Mouse (Mus musculus): ENCODE measurements at regions not wholly inside any gene's neighbourhood (a gene's known extent, or its start where the extent isn't known, plus 50 kb on each side); places are given as distances from the start of the nearest gene placed in this dataset.
A peak's percentile ranks its signal among the peaks of the same experiment; 100 is the strongest.
"Not testable (repeated sequence)": the region's sequence is repeated elsewhere in the genome, so short reads cannot be mapped to it uniquely, and the experiment has no call there.

GRCm38 (mm10) chr16:93306140-93306539, 297.7 kb downstream of the Setd4 start:
- intact Hi-C loops (cut with DNase I; ENCODE audit: low total_unique reads); DNase-seq: not testable (repeated sequence)

GRCm38 (mm10) chr16:93294430-93294829, 309.4 kb downstream of the Setd4 start:
- intact Hi-C loops (cut with DNase I; ENCODE audit: low total_unique reads) = loop anchor here (5.0 to 10.0 kb wide), 3 partner anchors 158 to 750 kb away; no protein-coding TSS in a partner anchor

GRCm38 (mm10) chr16:93292965-93293653, 310.8 kb downstream of the Setd4 start:
- DNase-seq = peak; percentile 62
- intact Hi-C loops (cut with DNase I; ENCODE audit: low total_unique reads) = loop anchor here (5.0 to 10.0 kb wide), 3 partner anchors 159 to 748 kb away; no protein-coding TSS in a partner anchor

More at GRCm38 (mm10) chr16:93294430-93294829, 309.4 kb downstream of the Setd4 start:
- DNase-seq = no peak

- intact Hi-C loops (cut with DNase I; ENCODE audit: low total_unique reads) = loop anchor here (5.0 to 10.0 kb wide), 3 partner anchors 160 to 748 kb away; no protein-coding TSS in a partner anchor
- no peak for DNase-seq
These were observed 311.6 kb downstream of the Setd4 start for GRCm38 (mm10) chr16:93292181-93292834.

GRCm38 (mm10) chr16:93288036-93288435, 315.8 kb downstream of the Setd4 start:
- intact Hi-C loops (cut with DNase I; ENCODE audit: low total_unique reads) = no loop called here
- no peak for DNase-seq

- no peak for DNase-seq
These were observed 316.3 kb downstream of the Setd4 start for GRCm38 (mm10) chr16:93287520-93287919.

GRCm38 (mm10) chr16:93286816-93287215, 317.0 kb downstream of the Setd4 start:
- intact Hi-C loops (cut with DNase I; ENCODE audit: low total_unique reads) = no loop called here
- DNase-seq = no peak

More at GRCm38 (mm10) chr16:93287520-93287919, 316.3 kb downstream of the Setd4 start:
- intact Hi-C loops (cut with DNase I; ENCODE audit: low total_unique reads) = no loop called here

- intact Hi-C loops (cut with DNase I; ENCODE audit: low total_unique reads) = no loop called here
- DNase-seq = no peak
These were observed 318.7 kb downstream of the Setd4 start for GRCm38 (mm10) chr16:93285191-93285590.

- DNase-seq = no peak
- intact Hi-C loops (cut with DNase I; ENCODE audit: low total_unique reads) = no loop called here
These were observed 322.1 kb downstream of the Setd4 start for GRCm38 (mm10) chr16:93281715-93282114.

- no peak for DNase-seq
- intact Hi-C loops (cut with DNase I; ENCODE audit: low total_unique reads) = no loop called here
These were observed 331.2 kb downstream of the Setd4 start for GRCm38 (mm10) chr16:93272636-93273035.

- intact Hi-C loops (cut with DNase I; ENCODE audit: low total_unique reads) = no loop called here
- no peak for DNase-seq
These were observed 331.7 kb downstream of the Setd4 start for GRCm38 (mm10) chr16:93272146-93272545.

- DNase-seq = no peak
These were observed 339.7 kb downstream of the Setd4 start for GRCm38 (mm10) chr16:93264061-93264585.

GRCm38 (mm10) chr16:93263141-93263815, 340.6 kb downstream of the Setd4 start:
- intact Hi-C loops (cut with DNase I; ENCODE audit: low total_unique reads) = no loop called here
- no peak for DNase-seq

More at GRCm38 (mm10) chr16:93264061-93264585, 339.7 kb downstream of the Setd4 start:
- intact Hi-C loops (cut with DNase I; ENCODE audit: low total_unique reads) = no loop called here

GRCm38 (mm10) chr16:93246825-93247224, 357.0 kb downstream of the Setd4 start:
- intact Hi-C loops (cut with DNase I; ENCODE audit: low total_unique reads) = no loop called here

GRCm38 (mm10) chr16:93245738-93246137, 358.1 kb downstream of the Setd4 start:
- intact Hi-C loops (cut with DNase I; ENCODE audit: low total_unique reads) = no loop called here

More at GRCm38 (mm10) chr16:93246825-93247224, 357.0 kb downstream of the Setd4 start:
- peak; percentile 37 for DNase-seq

GRCm38 (mm10) chr16:93238898-93239297, 365.0 kb downstream of the Setd4 start:
- intact Hi-C loops (cut with DNase I; ENCODE audit: low total_unique reads) = no loop called here
- no peak for DNase-seq

More at GRCm38 (mm10) chr16:93245738-93246137, 358.1 kb downstream of the Setd4 start:
- DNase-seq = no peak

GRCm38 (mm10) chr16:93238326-93238725, 365.5 kb downstream of the Setd4 start:
- intact Hi-C loops (cut with DNase I; ENCODE audit: low total_unique reads) = no loop called here
- DNase-seq = no peak

GRCm38 (mm10) chr16:93225644-93226043, 378.2 kb downstream of the Setd4 start:
- intact Hi-C loops (cut with DNase I; ENCODE audit: low total_unique reads) = no loop called here

GRCm38 (mm10) chr16:93225196-93225595, 378.7 kb downstream of the Setd4 start:
- intact Hi-C loops (cut with DNase I; ENCODE audit: low total_unique reads) = no loop called here
- no peak for DNase-seq

More at GRCm38 (mm10) chr16:93225644-93226043, 378.2 kb downstream of the Setd4 start:
- no peak for DNase-seq

- no peak for DNase-seq
- intact Hi-C loops (cut with DNase I; ENCODE audit: low total_unique reads) = no loop called here
These were observed 384.1 kb downstream of the Setd4 start for GRCm38 (mm10) chr16:93219731-93220130.

Measured in gastrocnemius, postnatal 14 days (tissue).